Comparison of ENCODE assay signal across 1 mouse cellular context in the genomic region with DNA sequence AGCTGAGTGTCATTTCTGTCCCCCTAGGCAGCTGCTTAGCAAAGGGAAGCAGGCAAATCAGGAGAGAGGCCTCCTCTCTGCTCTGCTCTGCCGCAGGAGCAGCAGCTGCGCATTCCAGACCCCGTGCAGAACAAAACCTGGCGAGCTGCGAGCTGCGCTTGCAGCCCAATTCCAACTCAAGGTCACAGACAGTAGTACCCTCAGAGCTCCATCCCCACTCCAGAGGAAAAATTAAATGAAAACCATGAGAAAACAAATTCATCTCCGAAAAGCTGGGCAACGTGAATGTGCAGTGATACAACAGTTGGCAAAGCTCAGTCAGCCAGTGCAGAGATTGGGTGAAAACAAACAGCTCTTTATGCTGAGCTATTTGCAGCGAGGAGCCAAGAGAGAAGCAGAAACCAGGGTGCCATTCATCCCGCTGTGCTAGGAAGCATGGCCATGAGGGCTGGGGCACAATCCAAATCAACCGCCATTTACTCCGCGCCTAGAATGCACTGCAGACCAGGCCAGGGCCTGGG.
TF ChIP-seq lines count a peak whose summit lies in the region.

No protein-coding gene starts in this region.

TF ChIP-seq in myocyte, 11 proteins besides CTCF, POLR2A, EP300 and RAD21 (continued from another document):
- TF ChIP-seq TCF12 (IDR thresholded peaks at IDR 0.05; ENCODE audit: insufficient read depth, poor library complexity, severe bottlenecking) (no peak), REST (IDR thresholded peaks at IDR 0.05; ENCODE audit: insufficient read depth, insufficient read length) (no peak), MYOD1 (IDR thresholded peaks at IDR 0.05; ENCODE audit: control insufficient read depth in 1 of 3, insufficient read length in 2 of 3, low read depth in 2 of 3) (peak in 1 of 3 experiments; percentile 24), USF1 (IDR thresholded peaks at IDR 0.05; ENCODE audit: low read depth) (no peak), SRF (IDR thresholded peaks at IDR 0.05; ENCODE audit: control insufficient read depth, insufficient read length, low read depth) (no peak), TCF3 (IDR thresholded peaks at IDR 0.05; ENCODE audit: insufficient read length, low read depth) (no peak), E2F4 (IDR thresholded peaks at IDR 0.05; ENCODE audit: insufficient read depth) (no peak), MAX (IDR thresholded peaks at IDR 0.05; ENCODE audit: low read depth) (no peak), MYOG (IDR thresholded peaks at IDR 0.05; ENCODE audit: control insufficient read depth in 1 of 3, insufficient read depth in 1 of 3, insufficient read length in 2 of 3, low read depth in 2 of 3) (peak in 2 of 3 experiments; percentile 52 to 70)
